Mouse (Mus musculus) cerebellum, adult 11-12 months (tissue): ENCODE measurements at regions not wholly inside any gene's neighbourhood (a gene's known extent, or its start where the extent isn't known, plus 50 kb on each side); places are given as distances from the start of the nearest gene placed in this dataset.

Source experiments
- DNase-seq: peaks from one replicate; pipeline ENCODE4 v3.0.0; 2022

DNA sequence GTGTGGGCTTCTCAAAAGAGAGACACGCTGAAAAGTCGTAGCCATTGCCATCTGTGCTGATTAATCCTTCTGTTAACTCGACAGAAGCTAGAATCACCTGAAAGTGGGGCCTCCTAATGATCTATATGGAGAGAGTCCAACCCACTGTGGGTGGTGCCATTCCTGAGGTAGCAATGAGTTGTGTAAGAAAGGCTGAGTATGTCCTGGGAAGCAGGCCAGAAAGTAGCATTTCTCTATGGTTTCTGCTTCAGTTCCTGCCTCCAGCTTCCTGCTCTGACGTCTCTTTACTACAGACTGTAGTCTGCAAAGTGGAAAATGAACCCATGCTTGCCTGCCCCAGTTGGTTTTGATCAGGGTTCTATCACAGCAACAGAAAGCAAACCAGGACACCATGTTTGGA lies 380.8 kb upstream of the Camk1g start:
- peak; percentile 40 for DNase-seq

DNA sequence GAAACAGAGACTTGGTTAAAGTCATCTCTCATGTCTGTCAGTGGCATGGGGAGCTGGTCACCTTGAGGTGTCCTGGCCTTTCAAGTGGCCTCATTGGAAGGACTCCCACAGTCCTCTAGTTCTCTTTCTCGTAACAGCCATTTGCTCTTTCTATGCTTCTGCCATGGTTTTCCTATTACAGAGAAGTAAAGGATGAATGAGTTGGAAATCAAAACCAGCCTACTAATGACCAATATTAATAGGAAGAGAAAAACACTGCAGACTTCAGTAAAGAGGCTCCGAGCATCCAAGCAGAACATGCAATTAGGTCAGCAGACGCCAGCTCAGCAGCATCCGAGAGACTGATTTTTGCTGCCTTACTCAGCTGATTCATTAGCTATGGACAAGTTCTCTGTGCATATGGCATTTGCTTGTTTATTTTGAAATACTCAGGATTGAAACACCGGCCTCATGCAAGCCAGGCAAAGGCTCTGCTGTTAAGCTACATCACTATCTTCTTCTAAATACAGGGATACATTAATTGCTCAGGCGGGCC lies 377.4 kb upstream of the Camk1g start:
- peak; percentile 45 for DNase-seq

DNA sequence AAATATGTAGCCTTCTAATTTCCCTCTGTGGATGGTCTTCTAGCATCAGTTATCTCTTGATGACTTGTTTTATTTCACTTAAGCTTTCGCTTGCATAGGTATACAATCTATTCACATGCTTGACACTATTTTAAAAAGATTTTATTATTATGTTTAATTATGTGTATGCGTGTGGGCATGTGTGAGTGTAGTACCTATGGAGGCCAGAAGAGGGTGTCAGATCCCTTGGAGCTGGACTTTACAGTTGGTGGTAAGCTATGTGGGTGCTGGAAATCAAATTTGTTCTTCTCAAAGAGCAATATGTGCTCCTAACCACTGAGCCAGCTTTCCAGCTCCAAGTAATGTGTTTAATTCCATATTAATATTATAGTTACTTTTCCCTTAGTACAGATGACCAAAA lies 372.6 kb upstream of the Camk1g start:
- DNase-seq = no peak

DNA sequence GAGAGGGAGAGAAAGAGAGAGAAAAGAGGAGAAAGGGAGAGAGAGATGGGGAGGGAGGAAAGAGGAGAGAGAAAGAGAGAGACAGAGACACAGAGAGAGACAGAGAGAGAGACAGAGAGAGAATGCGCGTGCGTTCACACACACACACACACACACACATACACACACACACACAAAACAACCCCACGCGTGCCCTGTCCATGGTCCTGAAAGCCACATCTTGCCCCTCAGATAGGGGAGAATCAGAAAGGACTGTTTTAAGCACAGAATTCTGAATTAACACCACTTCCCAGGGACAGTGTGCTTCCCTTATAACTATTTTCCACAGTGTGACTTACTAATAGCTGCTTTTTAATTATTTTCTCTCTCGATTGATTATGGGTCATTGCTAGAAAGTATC lies 368.7 kb upstream of the Camk1g start:
- no peak for DNase-seq

DNA sequence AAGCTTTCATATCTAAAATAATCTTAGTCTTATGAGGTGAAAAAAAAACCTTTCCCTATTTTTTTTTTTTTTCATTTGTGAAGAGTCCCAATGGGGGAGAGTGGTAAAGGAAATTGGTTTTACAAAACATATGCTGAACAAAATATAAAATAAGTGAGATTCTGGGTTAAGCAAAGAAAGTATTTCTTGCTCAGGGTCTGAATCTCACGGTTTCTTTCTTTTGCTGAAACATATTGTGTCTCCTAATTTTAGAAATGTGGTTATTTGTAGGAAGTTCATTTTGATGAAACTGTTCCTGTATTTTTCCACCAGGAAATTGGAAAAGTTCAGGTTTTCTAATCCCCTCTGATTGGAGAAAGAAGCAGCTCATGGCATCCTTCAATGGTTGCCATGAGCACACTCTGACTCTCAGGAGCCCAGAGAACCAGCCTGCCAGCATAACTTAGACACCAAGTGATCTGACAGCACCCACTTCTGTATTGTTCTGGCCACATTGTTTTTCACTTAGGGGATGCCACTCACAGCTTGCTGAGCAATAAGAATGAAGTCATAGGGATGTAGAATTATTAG lies 365.9 kb upstream of the Camk1g start:
- no peak for DNase-seq

DNA sequence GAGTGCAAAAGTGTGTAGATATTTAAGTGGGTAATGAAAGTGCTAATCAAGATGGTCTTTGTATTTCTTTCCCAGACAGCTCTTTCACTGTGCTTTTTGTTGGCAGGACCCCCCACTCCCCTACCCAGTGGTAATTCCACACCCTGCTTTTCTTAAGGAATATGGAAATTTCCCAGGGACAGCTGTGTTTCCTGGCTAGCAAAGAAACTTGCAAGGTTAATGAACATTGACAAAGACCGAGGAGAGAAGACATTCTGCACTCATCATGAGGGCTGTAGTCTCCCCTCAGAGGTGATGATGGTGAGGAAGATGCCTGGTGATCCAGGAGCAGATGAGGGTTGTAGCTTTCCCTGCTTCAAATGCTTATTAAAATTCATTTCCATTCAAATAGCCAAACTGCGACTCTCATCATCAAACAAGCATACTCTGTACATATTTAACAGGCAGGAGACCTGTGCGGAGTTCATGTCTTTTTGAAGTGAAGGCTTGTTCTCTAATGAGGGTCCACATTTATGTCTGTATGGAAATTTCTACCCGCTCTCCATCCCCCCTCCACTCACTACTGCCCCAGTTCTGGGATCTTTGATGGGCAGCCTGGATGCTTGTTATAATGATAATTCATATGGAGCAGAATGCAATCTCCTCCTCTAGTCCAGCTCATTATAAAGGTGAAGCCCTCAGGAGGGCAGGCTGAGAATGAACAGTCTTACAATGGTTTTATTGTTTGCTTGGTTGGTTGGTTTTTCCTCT lies 364.1 kb upstream of the Camk1g start:
- no peak for DNase-seq

DNA sequence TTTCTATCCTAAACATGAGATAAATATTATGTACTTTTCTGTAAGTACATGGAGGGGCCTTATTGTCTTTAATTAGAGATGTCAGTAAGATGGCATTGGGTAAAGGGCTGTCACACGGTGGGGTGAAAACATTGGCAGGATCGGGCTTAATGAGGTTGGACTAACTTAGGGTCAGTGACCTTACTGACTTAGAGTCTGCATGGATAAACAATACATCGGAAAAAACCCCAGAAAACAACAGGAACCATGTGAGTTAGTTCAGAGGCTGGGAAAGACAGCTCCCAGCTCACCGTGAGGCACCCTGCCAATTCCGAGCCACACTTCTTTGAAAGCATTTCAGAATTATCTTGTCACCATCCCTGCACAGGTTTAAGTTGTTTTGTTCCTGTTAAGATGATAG lies 363.3 kb upstream of the Camk1g start:
- DNase-seq = no peak

DNA sequence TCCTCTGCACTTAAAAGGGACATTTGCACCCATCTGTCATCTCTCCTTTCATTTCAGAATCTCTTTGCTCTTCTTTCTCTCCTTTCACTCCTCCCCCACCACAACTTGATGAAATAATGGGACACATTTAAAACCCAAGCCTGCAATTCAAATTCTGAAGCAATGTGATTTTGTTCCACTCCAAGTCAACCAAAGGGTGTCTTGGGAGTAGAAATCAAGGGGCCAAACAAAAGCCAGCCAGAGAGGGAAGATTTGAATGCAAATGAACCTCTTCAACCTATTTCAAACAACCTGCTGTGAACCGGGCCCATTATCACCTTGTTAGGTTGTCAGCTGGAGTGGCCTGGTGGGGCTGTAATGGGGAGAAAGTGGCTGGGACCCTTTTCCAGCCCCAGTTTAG lies 362.0 kb upstream of the Camk1g start:
- DNase-seq = no peak

DNA sequence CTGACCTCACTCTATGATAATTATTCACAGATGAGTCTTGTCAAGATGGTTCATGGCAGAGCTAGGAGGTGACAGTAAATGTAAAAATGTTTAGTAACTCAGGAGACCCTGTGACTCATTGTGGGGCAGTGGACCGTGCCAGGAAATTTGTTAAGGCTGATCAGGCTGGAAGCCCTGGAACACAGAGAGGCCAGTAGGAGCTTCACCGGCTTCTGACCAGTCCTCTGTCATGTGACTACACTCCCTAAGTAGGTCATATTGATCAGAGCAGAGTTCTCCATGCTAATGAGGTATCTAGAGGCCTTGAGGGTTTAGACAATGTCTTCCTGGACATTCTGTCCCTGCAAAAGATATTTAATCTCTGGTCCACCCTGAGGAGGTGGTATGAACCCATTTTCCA lies 351.8 kb upstream of the Camk1g start:
- DNase-seq = no peak

DNA sequence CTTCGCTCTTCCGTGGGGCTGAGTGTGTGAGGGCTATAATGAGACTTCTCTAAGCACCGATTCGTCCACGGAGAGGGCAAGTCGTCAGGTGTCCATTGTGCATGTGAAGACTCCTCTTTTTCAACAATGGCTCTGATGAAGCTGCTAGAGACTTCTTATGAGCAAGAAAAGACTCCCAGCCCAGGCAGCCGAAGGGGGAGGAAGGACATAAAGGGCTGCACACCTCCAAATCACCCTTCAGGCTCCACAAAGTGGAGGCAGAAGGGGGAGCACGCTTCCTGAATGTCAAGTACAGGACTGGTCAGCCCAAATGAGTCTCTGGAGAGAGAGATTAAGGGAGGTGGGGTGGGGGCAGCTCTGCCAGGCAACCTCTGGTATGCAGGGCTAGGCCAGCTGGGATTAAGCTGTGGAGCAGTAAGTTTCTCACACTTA lies 350.3 kb upstream of the Camk1g start:
- no peak for DNase-seq

DNA sequence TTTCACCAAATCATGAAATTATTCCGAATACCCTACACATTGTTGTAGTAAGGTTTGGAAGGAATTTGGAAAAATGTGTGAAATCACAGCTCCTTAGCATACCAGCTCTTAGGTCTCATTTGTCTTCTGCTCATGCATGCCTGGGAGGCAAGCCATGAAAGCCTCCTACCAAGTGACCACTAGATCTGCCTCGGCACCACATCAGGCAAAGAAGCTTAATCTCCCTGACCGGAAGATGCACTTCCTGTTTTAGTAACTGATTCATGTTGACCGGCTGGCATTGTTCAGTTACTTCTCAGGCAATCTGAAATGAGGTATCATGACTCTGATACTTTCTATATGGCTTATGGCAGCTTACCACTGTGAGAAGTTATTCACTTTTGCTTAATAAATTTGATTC lies 345.2 kb upstream of the Camk1g start:
- DNase-seq = no peak

DNA sequence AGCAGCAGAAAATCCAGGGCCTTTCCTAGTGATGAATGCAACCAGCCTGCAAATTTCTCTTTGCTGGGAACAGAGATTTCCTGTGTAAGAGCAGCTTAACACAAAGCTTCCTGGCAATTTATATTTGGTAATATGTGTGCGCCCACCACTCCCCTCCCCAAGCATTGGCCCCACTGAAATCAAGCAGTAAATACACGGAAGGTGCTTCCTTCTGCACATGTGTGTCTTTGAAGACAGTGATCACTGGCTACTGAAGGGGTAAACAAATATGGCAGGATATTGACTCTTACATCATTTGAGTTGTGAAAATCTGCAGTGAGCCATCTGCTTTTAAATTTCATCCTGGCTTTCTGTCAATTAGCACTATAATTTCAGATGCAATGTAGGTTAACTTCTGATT lies 344.5 kb upstream of the Camk1g start:
- DNase-seq = no peak

DNA sequence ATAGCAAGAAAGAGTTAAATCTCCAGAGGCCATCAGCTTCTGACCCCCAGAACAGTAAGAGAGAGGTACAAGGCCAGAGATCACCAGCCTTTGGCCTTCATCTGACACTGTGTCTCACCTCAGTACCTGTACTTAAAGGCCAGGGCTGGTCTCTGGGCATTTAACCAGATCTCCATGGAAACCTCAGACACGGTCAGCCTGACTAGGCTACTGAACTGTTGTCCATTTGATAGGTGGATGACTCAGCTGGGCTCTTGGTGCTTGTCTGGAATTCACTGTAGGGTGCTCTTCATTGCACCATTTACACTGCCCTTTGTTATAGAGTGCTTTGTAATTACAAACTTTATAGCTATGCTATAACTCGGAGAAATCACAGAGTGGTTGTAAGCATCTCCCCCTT lies 335.1 kb upstream of the Camk1g start:
- peak; percentile 14 for DNase-seq

DNA sequence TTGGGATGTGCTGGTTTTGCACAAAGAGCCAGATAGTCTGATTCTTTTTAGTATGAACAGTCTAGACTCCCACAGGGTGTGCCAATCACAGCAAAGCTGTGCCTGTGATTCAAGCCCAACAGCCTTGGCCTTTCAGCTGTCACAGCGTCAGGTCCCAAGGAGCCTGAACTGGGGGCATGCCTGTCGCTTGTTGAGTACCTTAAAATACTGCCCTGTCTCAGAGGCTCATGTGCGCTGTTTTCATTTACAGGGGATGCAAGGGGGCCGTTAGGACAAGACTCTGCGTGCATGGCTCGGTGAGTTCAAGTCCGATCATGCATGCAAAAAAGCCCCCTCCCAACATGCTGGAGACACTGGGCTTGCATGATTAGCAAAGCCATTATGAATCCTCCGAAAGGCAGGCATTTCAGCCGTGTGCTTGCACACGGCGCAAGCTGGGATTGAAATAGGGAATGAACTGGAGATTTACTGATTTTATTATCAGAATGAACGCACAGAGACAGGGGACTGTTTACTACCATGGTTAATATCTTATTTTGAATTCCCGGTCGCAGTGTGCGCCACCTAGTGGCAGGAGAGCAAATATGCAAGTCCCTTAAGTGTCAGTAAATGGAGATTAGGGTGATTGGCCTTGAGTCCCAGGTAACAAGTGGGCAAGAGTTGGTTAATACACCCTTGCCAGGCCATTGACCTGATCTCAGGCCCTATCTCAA lies 332.8 kb upstream of the Camk1g start:
- DNase-seq = peak; percentile 43

DNA sequence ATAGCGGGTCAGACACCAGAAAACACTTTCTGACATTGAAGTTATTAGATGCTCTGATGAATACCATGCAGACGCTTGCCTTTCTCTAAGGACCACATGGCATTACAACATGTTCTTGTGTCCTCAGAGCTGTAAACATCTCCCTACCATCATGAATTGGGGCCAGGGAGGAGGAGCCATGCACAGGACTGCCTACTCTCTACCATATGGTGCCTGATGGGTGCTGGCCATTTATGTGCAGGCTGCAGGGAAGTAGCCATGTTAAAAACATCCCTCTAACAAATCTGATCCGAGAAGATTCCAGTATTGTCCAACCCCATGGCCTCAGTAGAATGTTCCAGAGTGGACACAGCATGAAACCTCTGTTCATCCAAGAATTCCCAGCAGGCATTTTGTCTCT lies 330.1 kb upstream of the Camk1g start:
- peak; percentile 45 for DNase-seq

DNA sequence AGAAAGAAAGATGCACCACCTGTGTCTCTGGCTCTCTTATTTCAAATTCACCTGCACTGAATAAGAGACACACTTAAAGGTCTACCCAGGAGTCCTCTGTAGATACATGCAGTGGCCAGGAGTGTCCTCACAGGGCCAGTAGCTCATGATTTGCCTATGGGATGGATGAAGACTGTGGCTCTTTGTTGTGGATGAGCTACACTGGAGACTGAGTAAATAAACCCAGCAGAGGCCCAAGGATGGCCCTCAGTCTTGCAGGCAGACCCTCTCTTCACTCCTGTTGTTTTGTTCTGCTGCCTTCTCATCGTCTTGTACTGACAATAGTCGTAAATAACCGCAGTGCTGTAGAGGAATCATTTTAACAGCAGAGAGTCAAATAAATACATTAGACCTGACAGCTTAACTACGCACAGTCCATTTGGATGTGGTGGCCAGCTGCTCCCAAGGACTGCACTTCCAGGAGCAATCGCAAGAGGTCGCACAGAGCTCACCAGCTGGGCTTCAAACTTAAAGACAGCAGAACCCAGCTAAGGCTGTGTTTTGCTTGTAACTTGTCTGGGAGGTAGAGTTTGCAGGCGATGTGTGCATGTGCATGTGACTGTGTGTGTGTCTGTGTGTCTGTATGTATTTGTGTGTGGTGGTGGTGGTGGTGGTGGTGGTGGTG lies 328.6 kb upstream of the Camk1g start:
- DNase-seq = peak; percentile 75

DNA sequence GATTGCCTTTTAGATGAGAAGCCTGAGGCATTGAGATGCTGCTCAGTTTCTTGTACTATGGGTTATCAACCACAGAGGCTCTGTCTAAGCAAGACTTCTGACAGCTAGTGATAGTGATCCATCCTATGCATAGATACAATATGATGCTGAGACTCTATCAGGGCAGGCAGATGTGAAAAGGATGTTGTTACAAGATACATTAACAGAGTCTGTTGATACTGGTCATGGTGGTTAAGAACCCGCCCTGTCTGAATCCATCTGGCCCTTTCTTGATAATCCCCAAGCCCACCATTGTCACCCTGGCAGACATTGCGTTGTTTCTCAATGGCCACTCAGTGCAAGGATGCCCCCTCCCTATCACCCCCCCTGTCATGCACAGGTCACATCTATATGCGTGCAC lies 327.8 kb upstream of the Camk1g start:
- no peak for DNase-seq

DNA sequence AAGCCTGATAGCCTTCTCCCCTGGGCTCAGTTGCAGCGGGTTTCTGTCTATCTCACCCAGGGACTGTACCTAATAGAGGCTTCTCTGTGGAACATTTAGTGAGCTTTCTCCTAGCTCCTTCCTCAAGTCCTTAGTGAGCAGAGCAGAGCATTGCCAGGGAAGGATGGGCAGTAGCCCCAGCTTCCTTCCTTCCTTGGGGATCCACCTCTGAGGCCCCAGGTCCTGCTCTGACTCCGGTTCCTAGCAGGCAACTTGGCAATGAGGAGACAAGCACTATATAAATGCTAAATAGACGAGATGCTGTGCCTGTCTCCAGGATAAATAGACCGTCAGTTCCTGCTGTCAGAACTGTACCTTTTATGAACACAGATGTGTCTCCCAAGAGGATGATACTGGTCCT lies 326.9 kb upstream of the Camk1g start:
- DNase-seq = no peak

DNA sequence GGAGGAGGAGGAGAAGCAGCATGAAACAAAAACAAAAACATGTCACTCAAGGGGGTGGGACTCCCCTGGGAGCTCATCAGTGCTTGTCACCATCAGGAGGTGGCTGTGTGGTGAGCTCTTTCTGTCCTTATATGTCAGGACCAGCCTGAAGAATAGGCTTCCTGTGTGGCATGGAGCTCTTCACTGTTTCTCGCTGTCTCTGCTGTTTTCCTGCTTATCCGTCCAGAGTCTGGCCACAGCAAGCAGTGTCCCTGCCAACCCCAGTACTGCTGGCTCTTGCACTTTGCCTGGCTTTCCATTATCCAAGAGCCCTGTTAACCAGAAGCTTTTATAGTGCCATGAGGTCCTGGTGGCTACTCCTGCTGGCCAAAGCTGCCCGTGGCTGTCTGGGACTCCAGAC lies 322.9 kb upstream of the Camk1g start:
- DNase-seq = no peak

DNA sequence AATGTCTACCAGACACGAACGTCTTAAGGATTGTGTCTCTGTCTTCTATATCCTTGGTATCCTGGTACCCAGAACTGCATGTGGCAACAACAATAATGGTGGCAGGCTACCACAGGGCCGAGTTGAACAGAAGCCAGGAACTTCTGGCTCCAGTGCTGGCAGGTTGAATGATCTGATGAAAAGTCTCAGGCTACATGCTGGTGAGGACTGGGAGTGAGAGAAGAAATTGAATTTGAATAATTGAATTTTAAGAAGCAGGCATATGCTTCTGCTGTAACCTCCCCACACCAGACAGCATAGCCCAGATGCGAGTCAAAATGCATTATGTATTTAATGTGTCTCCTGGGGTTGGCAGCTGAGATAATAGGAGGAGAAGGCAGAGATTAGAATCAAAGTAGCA lies 319.5 kb upstream of the Camk1g start:
- no peak for DNase-seq

DNA sequence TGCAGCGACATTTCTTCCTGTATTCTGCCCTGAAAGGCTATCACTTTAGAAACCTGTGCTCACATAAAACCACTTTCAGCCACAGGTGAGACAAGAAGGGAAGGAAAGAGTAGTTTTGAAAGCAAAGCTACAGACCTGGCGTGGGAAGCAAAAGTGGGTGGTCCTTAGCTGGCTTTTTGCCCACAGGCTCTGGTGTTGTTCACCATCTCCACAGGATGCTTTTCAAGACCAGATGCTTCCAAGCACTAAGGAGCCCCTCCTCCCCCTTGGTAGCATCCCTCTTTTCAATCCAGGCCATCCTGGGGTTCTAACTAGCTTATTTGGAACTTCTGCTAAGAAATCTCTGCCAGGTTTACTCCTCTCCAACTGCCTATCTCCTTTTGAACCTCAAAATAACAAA lies 312.8 kb upstream of the Camk1g start:
- DNase-seq = no peak

DNA sequence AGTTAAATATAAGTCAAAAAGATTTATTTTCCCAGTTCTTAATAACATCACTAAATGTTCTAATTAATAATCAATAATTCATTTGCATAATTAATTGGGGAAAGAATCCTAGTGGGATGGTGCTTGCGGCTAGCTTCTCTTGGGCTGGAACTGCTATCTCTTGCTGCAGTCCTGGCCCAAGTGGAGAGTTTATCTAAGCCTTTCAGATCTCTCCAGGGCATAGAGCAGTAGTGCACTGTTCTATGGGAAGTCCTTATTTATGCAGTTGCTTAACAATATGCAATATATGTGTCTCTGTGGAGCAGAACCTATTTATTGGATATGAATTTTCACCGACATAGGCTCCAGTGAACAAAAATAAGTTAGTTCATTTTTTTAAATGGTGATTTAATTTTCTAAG lies 308.4 kb upstream of the Camk1g start:
- no peak for DNase-seq

DNA sequence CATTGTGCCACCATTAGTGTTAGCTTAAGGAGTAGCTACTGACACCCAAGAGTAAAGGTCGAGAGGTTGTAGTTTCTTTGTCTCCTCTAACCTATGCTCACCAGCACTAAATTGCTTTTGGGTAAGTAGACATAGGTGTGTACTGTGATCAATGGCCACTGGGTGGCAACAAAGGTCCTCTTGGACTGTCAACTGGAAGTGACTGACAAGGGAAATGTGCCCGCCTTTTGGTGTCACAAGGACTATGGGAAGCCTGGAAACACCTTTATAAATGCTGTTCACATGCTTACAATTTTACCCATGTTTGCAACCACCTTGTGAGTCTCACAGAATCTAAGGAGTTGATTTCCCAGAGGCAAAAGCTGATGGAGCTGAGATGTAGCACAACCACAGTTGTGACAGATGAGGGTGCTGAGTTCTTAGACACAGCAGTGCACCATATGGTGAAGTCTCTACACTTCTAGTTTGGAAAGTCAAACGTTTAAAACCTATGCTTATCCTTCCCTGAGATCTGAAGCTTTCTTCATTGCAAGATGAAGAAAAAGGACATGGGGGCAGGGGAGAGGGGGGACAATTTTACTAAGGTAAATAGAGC lies 303.2 kb upstream of the Camk1g start:
- peak; percentile 25 for DNase-seq
